Mouse (Mus musculus): Measurements from ENCODE around the gene Stxbp4.

- TF ChIP-seq CTCF (IDR thresholded peaks at IDR 0.05; ENCODE audit: low read depth, low read length), result no peak
- no peak for TF ChIP-seq POLR2A (IDR thresholded peaks at IDR 0.05; ENCODE audit: borderline replicate concordance, low read depth, low read length)
Observed at GRCm38 (mm10) chr11:90622500-90622899, 15.4 kb downstream of the Stxbp4 start.
